ENCODE assay signal across 30 mouse cellular contexts in the genomic region with DNA sequence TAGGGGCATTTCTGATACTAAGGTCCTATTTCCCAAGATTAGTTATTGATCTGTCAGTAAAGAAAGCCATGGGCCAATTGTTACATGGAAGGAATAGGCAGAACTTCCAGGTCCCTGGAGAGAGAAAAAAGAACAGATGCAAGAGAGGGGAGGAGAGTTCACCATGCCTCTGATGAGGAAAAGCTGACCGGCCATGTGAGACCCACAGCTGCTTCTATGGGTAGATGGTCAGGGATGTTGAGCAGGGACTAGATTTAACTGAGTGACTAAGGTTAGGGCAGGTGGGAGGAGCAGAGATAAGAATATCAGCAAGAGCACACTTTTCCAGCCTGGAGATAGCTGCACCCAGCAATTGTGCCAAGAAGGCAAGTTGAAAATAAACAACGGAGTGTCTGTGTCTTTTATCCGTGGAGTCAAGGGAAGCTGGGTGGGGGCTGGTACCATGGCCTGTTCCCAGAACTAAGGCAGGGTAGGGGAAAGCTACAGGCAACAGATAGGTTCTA. TPM values are rescaled to one million over a fixed set of nuclear protein-coding genes. Genes with fewer than 3 reads are reported as not detected.
DNase-seq lines count a peak whose midpoint lies in the region; ATAC-seq and TF ChIP-seq lines count a peak whose summit lies in the region.
"Had no signal": no experiment of that assay in that cellular context is flagged by ENCODE, and none has a peak within 500 bp of the region (broad histone marks: within the 10 kb centered on the region; RNA-seq: fewer than 3 reads in every experiment).

No protein-coding gene starts in this region.

- H3K9me3 ChIP-seq in lung, embryonic 14.5 days (ENCODE audit: low read depth, low read length): no peaks in the 10 kb centered on the region
- no peaks in the 10 kb centered on the region for H3K9me3 ChIP-seq in heart, embryonic 14.5 days (ENCODE audit: control insufficient read depth, low read length)
- H3K9me3 ChIP-seq: hindbrain, embryonic 12.5 days; limb, embryonic 12.5 days; midbrain, embryonic 12.5 days; neural tube, embryonic 13.5 days had no signal

- peak in 1 of 2 experiments; percentile 19 for DNase-seq in heart, adult 2 months
- DNase-seq in heart, postnatal 10 days: no peak
- DNase-seq in lung, embryonic 14.5 days: peak; percentile 36
- no peak for DNase-seq in lung, postnatal 4 days
- no peak for DNase-seq in urinary bladder, postnatal 36 days (ENCODE audit: low spot score in 2 of 2)
- DNase-seq in thymus, postnatal 0 days (ENCODE audit: low spot score): no peak
- DNase-seq: adrenal gland, postnatal 14 days; cerebellum, adult 11 months; cerebellum, adult 9-11 months; embryo, embryonic 11 days; gastrocnemius, postnatal 25 days; kidney, adult 9 months; kidney, postnatal 10 days; layer of hippocampus, adult 9-11 months; lung, adult 2 months; right cerebral cortex, postnatal 4 days had no signal

- H3K4me3 ChIP-seq in heart, adult 2 months: no peak overlapping the region
- H3K4me3 ChIP-seq in lung, embryonic 14.5 days (ENCODE audit: low read depth, low read length): no peak overlapping the region
- no peak overlapping the region for H3K4me3 ChIP-seq in heart, embryonic 14.5 days (ENCODE audit: control insufficient read depth in 1 of 2, insufficient read depth in 1 of 2, low read depth in 1 of 2, low read length in 2 of 2)
- H3K4me3 ChIP-seq in myocyte: no peak overlapping the region
- H3K4me3 ChIP-seq: embryonic facial prominence, embryonic 12.5 days; hindbrain, embryonic 12.5 days; limb, embryonic 12.5 days; megakaryocyte, embryonic 14.5 days; midbrain, embryonic 12.5 days; neural tube, embryonic 13.5 days had no signal

- WGBS in heart, adult 2 months: 18% methylated on average over 3 of the region's 3 CpGs
- 14% methylated on average over 3 of the region's 3 CpGs for WGBS in lung, embryonic 14.5 days
- WGBS in heart, embryonic 14.5 days: 11% methylated on average over 3 of the region's 3 CpGs

- peak overlapping the region; percentile 52 for H3K27ac ChIP-seq in heart, adult 2 months
- H3K27ac ChIP-seq in lung, embryonic 14.5 days (ENCODE audit: low read depth): no peak overlapping the region
- H3K27ac ChIP-seq in heart, embryonic 14.5 days (replicated peaks in 1 of 2; ENCODE audit: control insufficient read depth in 1 of 2, insufficient read depth in 1 of 2, low read depth in 2 of 2, low read length in 2 of 2): peak overlapping the region; percentile 56 to 99
- H3K27ac ChIP-seq: embryonic facial prominence, embryonic 12.5 days; hindbrain, embryonic 12.5 days; hindbrain, postnatal 0 days; limb, embryonic 12.5 days; liver, embryonic 14.5 days; midbrain, embryonic 12.5 days; neural tube, embryonic 13.5 days had no signal

- no peaks in the 10 kb centered on the region for H3K79me2 ChIP-seq in heart, adult 2 months (replicated peaks; ENCODE audit: control insufficient read depth, insufficient read depth, low read length)
- H3K79me2 ChIP-seq in myocyte (ENCODE audit: control insufficient read depth, insufficient read depth): no peaks in the 10 kb centered on the region

- intact Hi-C loops in heart, adult 2 months (cut with DNase I): no loop called here
- intact Hi-C loops in heart, postnatal 10 days (cut with DNase I): loop anchor here (5.0 kb wide), 1 partner anchor 103 kb away; no protein-coding TSS in a partner anchor

- H3K4me1 ChIP-seq in heart, adult 2 months (ENCODE audit: control insufficient read depth, insufficient read depth, low read length): peaks cover 4% of the 10 kb centered on the region; the same call in 1 of the 2 replicates
- peaks cover 21% of the 10 kb centered on the region for H3K4me1 ChIP-seq in lung, embryonic 14.5 days (ENCODE audit: insufficient read depth)
- H3K4me1 ChIP-seq in heart, embryonic 14.5 days (ENCODE audit: control insufficient read depth in 2 of 2, insufficient read depth in 2 of 2, low read length in 2 of 2): peaks cover 40 to 47% of the 10 kb centered on the region in 2 experiments
- H3K4me1 ChIP-seq: embryonic facial prominence, embryonic 12.5 days; hindbrain, embryonic 12.5 days; megakaryocyte, embryonic 14.5 days; midbrain, embryonic 12.5 days; neural tube, embryonic 13.5 days had no signal

- no peak for TF ChIP-seq EP300 in heart, adult 2 months (IDR thresholded peaks at IDR 0.05; ENCODE audit: insufficient read depth, low read depth, low read length)

- H3K4me2 ChIP-seq in lung, embryonic 14.5 days: no peak overlapping the region
- H3K4me2 ChIP-seq in heart, embryonic 14.5 days (ENCODE audit: low read length): no peak overlapping the region
- no peak overlapping the region for H3K4me2 ChIP-seq in myocyte (ENCODE audit: low read depth)
- H3K4me2 ChIP-seq: embryonic facial prominence, embryonic 12.5 days; hindbrain, embryonic 12.5 days; limb, embryonic 12.5 days; midbrain, embryonic 12.5 days; neural tube, embryonic 13.5 days had no signal

- no peak for TF ChIP-seq POLR2A in heart, adult 2 months (IDR thresholded peaks at IDR 0.05; ENCODE audit: insufficient read depth, low read depth, low read length)
- TF ChIP-seq POLR2A in myocyte (IDR thresholded peaks at IDR 0.05; ENCODE audit: insufficient read length, low read depth): no peak

- ATAC-seq in lung, embryonic 14.5 days (ENCODE audit: insufficient read depth): no peak
- ATAC-seq in heart, embryonic 14.5 days (ENCODE audit: insufficient number of reproducible peaks, insufficient read depth, low FRiP score, low read depth): no peak
- ATAC-seq: forebrain, embryonic 14.5 days; hindbrain, postnatal 0 days; intestine, postnatal 0 days; Patski had no signal

- H3ac ChIP-seq in myocyte (ENCODE audit: control insufficient read depth, insufficient read length): no peak overlapping the region

- no peak overlapping the region for H3K9ac ChIP-seq in heart, adult 2 months (ENCODE audit: low read depth, low read length)
- no peak overlapping the region for H3K9ac ChIP-seq in lung, embryonic 14.5 days
- H3K9ac ChIP-seq in heart, embryonic 14.5 days (ENCODE audit: low read length): peak overlapping the region; percentile 31; the same call in 1 of the 2 replicates
- H3K9ac ChIP-seq: embryonic facial prominence, embryonic 12.5 days; hindbrain, embryonic 12.5 days; limb, embryonic 12.5 days; liver, embryonic 14.5 days; midbrain, embryonic 12.5 days; neural tube, embryonic 13.5 days had no signal

- no peak for TF ChIP-seq CTCF in heart, adult 2 months (IDR thresholded peaks at IDR 0.05)
- no peak for TF ChIP-seq CTCF in lung, embryonic 14.5 days (IDR thresholded peaks at IDR 0.05; ENCODE audit: low read depth)

- H3K27me3 ChIP-seq in heart, adult 2 months (ENCODE audit: control insufficient read depth, insufficient read depth, low read length): no peaks in the 10 kb centered on the region
- H3K27me3 ChIP-seq in lung, embryonic 14.5 days (ENCODE audit: insufficient read depth, low read length): no peaks in the 10 kb centered on the region
- no peaks in the 10 kb centered on the region for H3K27me3 ChIP-seq in heart, embryonic 14.5 days (ENCODE audit: control insufficient read depth, insufficient read depth, low read length)
- no peaks in the 10 kb centered on the region for H3K27me3 ChIP-seq in myocyte (ENCODE audit: control insufficient read depth, insufficient read depth, insufficient read length)
- H3K27me3 ChIP-seq: embryonic facial prominence, embryonic 12.5 days; hindbrain, embryonic 12.5 days; limb, embryonic 12.5 days; megakaryocyte, embryonic 14.5 days; midbrain, embryonic 12.5 days; neural tube, embryonic 13.5 days; Patski had no signal

- no peaks in the 10 kb centered on the region for H3K36me3 ChIP-seq in heart, adult 2 months (ENCODE audit: control insufficient read depth, insufficient read depth, low read length)
- H3K36me3 ChIP-seq in lung, embryonic 14.5 days (ENCODE audit: insufficient read depth): no peaks in the 10 kb centered on the region
- no peaks in the 10 kb centered on the region for H3K36me3 ChIP-seq in heart, embryonic 14.5 days (ENCODE audit: control insufficient read depth, insufficient read depth, low read length)
- no peaks in the 10 kb centered on the region for H3K36me3 ChIP-seq in myocyte (ENCODE audit: control insufficient read depth, insufficient read depth)
- H3K36me3 ChIP-seq: embryonic facial prominence, embryonic 12.5 days; hindbrain, embryonic 12.5 days; limb, embryonic 12.5 days; midbrain, embryonic 12.5 days; neural tube, embryonic 13.5 days had no signal

TF ChIP-seq in myocyte, 11 proteins besides CTCF, POLR2A, EP300 and RAD21:
- TF ChIP-seq POLR2AphosphoS2 (IDR thresholded peaks at IDR 0.05; ENCODE audit: insufficient read length, low read depth) (no peak), MYOD1 (IDR thresholded peaks at IDR 0.05; ENCODE audit: control insufficient read depth in 1 of 3, insufficient read length in 2 of 3, low read depth in 2 of 3) (peak; percentile 27 to 68 (median 62)), USF1 (IDR thresholded peaks at IDR 0.05; ENCODE audit: low read depth) (no peak), REST (IDR thresholded peaks at IDR 0.05; ENCODE audit: insufficient read depth, insufficient read length) (no peak), MYOG (IDR thresholded peaks at IDR 0.05; ENCODE audit: control insufficient read depth in 1 of 3, insufficient read depth in 1 of 3, insufficient read length in 2 of 3, low read depth in 2 of 3) (peak in 2 of 3 experiments; percentile 42 to 88), SRF (IDR thresholded peaks at IDR 0.05; ENCODE audit: control insufficient read depth, insufficient read length, low read depth) (no peak)
TF ChIP-seq in myocyte: peak in this region for 2.

RNA-seq across cellular contexts. Expression of a gene that starts 49.2 kb away (rescaled TPM):
- total RNA-seq in heart, adult 2 months (2021): 1 to 10 TPM; 5.4 to 6.0 TPM
- polyA plus RNA-seq in heart, adult 2 months (2012; rRNA removed): 7.8 and 12.9 TPM in 2 replicates
- 10 to 100 TPM; 61.5 to 61.8 TPM for total RNA-seq in heart, postnatal 10 days (2021)
- 92.3 and 93.8 TPM in 2 replicates for polyA plus RNA-seq in lung, embryonic 14.5 days (2014; fragmentation: Nextera tagmentation; extraction: Ambion mirVana)
- polyA plus RNA-seq in heart, embryonic 14.5 days (2014; fragmentation: Nextera tagmentation; extraction: Ambion mirVana): 121 and 127 TPM in 2 replicates
- 0.04 TPM for polyA plus RNA-seq in myocyte (2012; fragmentation: generic; extraction: Trizol)
- polyA plus RNA-seq in thymus, postnatal 0 days (2015; fragmentation: Nextera tagmentation; extraction: Ambion mirVana): 7.3 and 7.9 TPM in 2 replicates
- total RNA-seq: MEL had no signal
